11 mouse cellular contexts compared by ENCODE assay signal in genomic region chr3:102763713-102764400, GRCm38 (mm10). TPM values are rescaled to one million over a fixed set of nuclear protein-coding genes. Genes with fewer than 3 reads are reported as not detected.
DNase-seq lines count a peak whose midpoint lies in the region; ATAC-seq and TF ChIP-seq lines count a peak whose summit lies in the region.
"Had no signal": no experiment of that assay in that cellular context is flagged by ENCODE, and none has a peak within 500 bp of the region (broad histone marks: within the 10 kb centered on the region; RNA-seq: fewer than 3 reads in every experiment).

No protein-coding gene starts in this region.

- no peaks in the 10 kb centered on the region for H3K9me3 ChIP-seq in lung, embryonic 14.5 days (ENCODE audit: low read depth, low read length)
- H3K9me3 ChIP-seq in heart, embryonic 11.5 days (replicated peaks; ENCODE audit: control insufficient read depth, low read length) = no peaks in the 10 kb centered on the region
- no peaks in the 10 kb centered on the region for H3K9me3 ChIP-seq in limb, embryonic 12.5 days
- H3K9me3 ChIP-seq: embryonic facial prominence, embryonic 12.5 days; limb, embryonic 13.5 days had no signal

- TF ChIP-seq CTCF in lung, embryonic 14.5 days (IDR thresholded peaks at IDR 0.05; ENCODE audit: low read depth) = no peak
- no peak for TF ChIP-seq CTCF in lung, adult 2 months (IDR thresholded peaks at IDR 0.05; ENCODE audit: insufficient read depth, low read length)

- H3K9ac ChIP-seq in lung, embryonic 14.5 days = no peak overlapping the region
- H3K9ac ChIP-seq in heart, embryonic 11.5 days (ENCODE audit: low read depth, low read length) = peak overlapping the region; percentile 52; the same call in 1 of the 2 replicates
- no peak overlapping the region for H3K9ac ChIP-seq in limb, embryonic 12.5 days (replicated peaks)
- H3K9ac ChIP-seq: embryonic facial prominence, embryonic 12.5 days; limb, embryonic 13.5 days had no signal

- no peak overlapping the region for H3K4me2 ChIP-seq in lung, embryonic 14.5 days
- H3K4me2 ChIP-seq in heart, embryonic 11.5 days = peak overlapping the region; percentile 2; the same call in 1 of the 2 replicates
- H3K4me2 ChIP-seq in limb, embryonic 12.5 days = no peak overlapping the region
- H3K4me2 ChIP-seq: embryonic facial prominence, embryonic 12.5 days; limb, embryonic 13.5 days had no signal

- 0 out of 2 replicates have a peak, but pooled peaks cover 16% of the 10 kb centered on the region for H3K36me3 ChIP-seq in lung, embryonic 14.5 days (ENCODE audit: insufficient read depth)
- H3K36me3 ChIP-seq in heart, embryonic 11.5 days (ENCODE audit: control insufficient read depth, insufficient read depth, low read length) = peaks cover 10% of the 10 kb centered on the region
- H3K36me3 ChIP-seq in limb, embryonic 12.5 days = peaks cover 20% of the 10 kb centered on the region; the same call in 1 of the 2 replicates

- H3K27ac ChIP-seq in lung, embryonic 14.5 days (ENCODE audit: low read depth) = peak overlapping the region; percentile 26; the same call in 1 of the 2 replicates
- peak overlapping the region; percentile 77 for H3K27ac ChIP-seq in heart, embryonic 11.5 days (ENCODE audit: low read depth, low read length)
- peak overlapping the region; percentile 53 for H3K27ac ChIP-seq in limb, embryonic 12.5 days
- H3K27ac ChIP-seq: embryonic facial prominence, embryonic 12.5 days; limb, embryonic 13.5 days had no signal

- no peak overlapping the region for H3K4me3 ChIP-seq in lung, embryonic 14.5 days (ENCODE audit: low read depth, low read length)
- H3K4me3 ChIP-seq in lung, adult 2 months (replicated peaks; ENCODE audit: extremely low read depth, low read depth, low read length) = no peak overlapping the region
- H3K4me3 ChIP-seq in heart, embryonic 11.5 days (ENCODE audit: low read depth, low read length) = no peak overlapping the region
- no peak overlapping the region for H3K4me3 ChIP-seq in limb, embryonic 12.5 days (replicated peaks)
- H3K4me3 ChIP-seq: embryonic facial prominence, embryonic 12.5 days; limb, embryonic 13.5 days had no signal

- TF ChIP-seq POLR2A in lung, adult 2 months (IDR thresholded peaks at IDR 0.05; ENCODE audit: borderline replicate concordance, extremely low read depth, low read depth, low read length) = no peak

- H3K4me1 ChIP-seq in lung, embryonic 14.5 days (ENCODE audit: insufficient read depth) = no peaks in the 10 kb centered on the region
- H3K4me1 ChIP-seq in lung, adult 2 months (ENCODE audit: control insufficient read depth, insufficient read depth, low read length) = no peaks in the 10 kb centered on the region
- peaks cover 14% of the 10 kb centered on the region for H3K4me1 ChIP-seq in heart, embryonic 11.5 days (ENCODE audit: control insufficient read depth, insufficient read depth, low read length)
- H3K4me1 ChIP-seq in limb, embryonic 12.5 days (replicated peaks) = peaks cover 8% of the 10 kb centered on the region; the same call in 1 of the 2 replicates

- no peak for ATAC-seq in lung, embryonic 14.5 days (ENCODE audit: insufficient read depth)
- ATAC-seq in heart, embryonic 11.5 days (replicated peaks; ENCODE audit: insufficient number of reproducible peaks, low FRiP score, low TSS enrichment) = peak; percentile 65; the same call in 1 of the 2 replicates
- ATAC-seq in limb, embryonic 12.5 days (ENCODE audit: insufficient number of reproducible peaks, insufficient read depth, low FRiP score, low TSS enrichment, low read depth) = no peak
- ATAC-seq in activated CD4-positive, CD25-positive, alpha-beta regulatory T cell, adult 4 months = no peak

- 30% methylated on average over 10 of the region's 10 CpGs for WGBS in lung, embryonic 14.5 days
- WGBS in lung, adult 2 months = 45% methylated on average over 10 of the region's 10 CpGs
- WGBS in heart, embryonic 11.5 days (ENCODE audit: insufficient replicate concordance) = 20% methylated on average over 10 of the region's 10 CpGs
- 50% methylated on average over 10 of the region's 10 CpGs for WGBS in limb, embryonic 12.5 days

- no peaks in the 10 kb centered on the region for H3K27me3 ChIP-seq in lung, embryonic 14.5 days (ENCODE audit: insufficient read depth, low read length)
- no peaks in the 10 kb centered on the region for H3K27me3 ChIP-seq in heart, embryonic 11.5 days (ENCODE audit: control insufficient read depth, insufficient read depth, low read length)
- H3K27me3 ChIP-seq in limb, embryonic 12.5 days = no peaks in the 10 kb centered on the region
- H3K27me3 ChIP-seq: embryonic facial prominence, embryonic 12.5 days; limb, embryonic 13.5 days had no signal

- DNase-seq in lung, embryonic 14.5 days = no peak
- DNase-seq in lung, adult 2 months = no peak
- peak; percentile 88 to 92 for DNase-seq in cerebellum, postnatal 14 days
- DNase-seq in adrenal gland, postnatal 10 days = no peak
- DNase-seq in spleen, adult 18-20 months = no peak

RNA-seq across cellular contexts. Expression of gene Tshb, which starts 18.7 kb away (rescaled TPM):
- polyA plus RNA-seq in lung, embryonic 14.5 days (2014; fragmentation: Nextera tagmentation; extraction: Ambion mirVana) = 0.15 and 0.58 TPM in 2 replicates
- 0.38 and 1.5 TPM in 2 replicates for polyA plus RNA-seq in lung, adult 2 months (2012; rRNA removed)
- polyA plus RNA-seq in heart, embryonic 11.5 days (2014; fragmentation: Nextera tagmentation; extraction: Ambion mirVana) = 0.13 and 0.17 TPM in 2 replicates
- 0.09 TPM in 1 of 2 replicates, not detected in the other for polyA plus RNA-seq in limb, embryonic 12.5 days (2016; fragmentation: Nextera tagmentation; extraction: Ambion mirVana)
- not detected for total RNA-seq in adrenal gland, postnatal 10 days (2021)
- polyA plus RNA-seq in activated CD4-positive, CD25-positive, alpha-beta regulatory T cell, adult 4 months (2017; shearing (Covaris generic)) = under 1 TPM in 1 of 2 experiments, not detected in 1; 0.17 TPM
- total RNA-seq: ES-E14 had no signal

RNA-seq across cellular contexts. Expression of gene Tspan2, which starts 29.5 kb away (rescaled TPM):
- polyA plus RNA-seq in lung, embryonic 14.5 days (2014; fragmentation: Nextera tagmentation; extraction: Ambion mirVana) = 14.5 and 16.2 TPM in 2 replicates
- 20.0 and 34.7 TPM in 2 replicates for polyA plus RNA-seq in lung, adult 2 months (2012; rRNA removed)
- polyA plus RNA-seq in heart, embryonic 11.5 days (2014; fragmentation: Nextera tagmentation; extraction: Ambion mirVana) = 34.3 and 40.9 TPM in 2 replicates
- 5.4 and 5.6 TPM in 2 replicates for polyA plus RNA-seq in limb, embryonic 12.5 days (2016; fragmentation: Nextera tagmentation; extraction: Ambion mirVana)
- total RNA-seq in adrenal gland, postnatal 10 days (2021) = 10 to 100 TPM; 12.3 to 17.1 TPM
- polyA plus RNA-seq in activated CD4-positive, CD25-positive, alpha-beta regulatory T cell, adult 4 months (2017; shearing (Covaris generic)) = 1 to 10 TPM; 1.0 to 1.8 TPM

Comparison
In these comparisons a context has a peak if more than half of its experiments do, and no peak if none do; other contexts are left out.
1. DNase-seq: peak in cerebellum, postnatal 14 days (2 of 2); none in lung, embryonic 14.5 days (single experiment), lung, adult 2 months (single experiment), adrenal gland, postnatal 10 days (single experiment) and spleen, adult 18-20 months (0 of 2).
2. H3K27ac ChIP-seq: peak in every context shown above with its lines; median percentile 77 in heart, embryonic 11.5 days; 53 in limb, embryonic 12.5 days; 26 in lung, embryonic 14.5 days.